Mouse (Mus musculus) hindbrain, embryonic 10.5 days (tissue): ENCODE measurements around the gene Oprm1. TPM values are rescaled to one million over a fixed set of nuclear protein-coding genes. Genes with fewer than 3 reads are reported as not detected.

Experiments used
- DNase-seq: peaks from one replicate; pipeline ENCODE4 v3.0.0-alpha.2; 2017; ENCODE audit warnings: low spot score
- H3K27ac ChIP-seq: fragments of 300-500 bp; sonication (generic); 2 replicates; pipeline ENCODE4 v1.5.1; 2016; ENCODE audit warnings: mild to moderate bottlenecking, moderate library complexity
- H3K27me3 ChIP-seq: fragments of 300-500 bp; sonication (generic); 2 replicates; pipeline ENCODE4 v1.6.1; 2016; ENCODE audit warnings: mild to moderate bottlenecking; ENCODE audit not compliant: poor library complexity, insufficient read depth, severe bottlenecking
- H3K36me3 ChIP-seq: fragments of 300-500 bp; sonication (generic); 2 replicates; pipeline ENCODE4 v1.6.1; 2016; ENCODE audit warnings: mild to moderate bottlenecking, moderate library complexity
- H3K4me1 ChIP-seq: fragments of 300-500 bp; sonication (generic); replicated peaks from 2 replicates; pipeline ENCODE4 v1.6.1; 2016; ENCODE audit warnings: mild to moderate bottlenecking
- H3K4me3 ChIP-seq: fragments of 300-500 bp; sonication (generic); 2 replicates; pipeline ENCODE4 v1.5.1; 2016; ENCODE audit warnings: mild to moderate bottlenecking, moderate library complexity
- H3K9me3 ChIP-seq: fragments of 300-500 bp; sonication (generic); 2 replicates; pipeline ENCODE4 v1.6.1; 2016; ENCODE audit warnings: mild to moderate bottlenecking, moderate library complexity
- WGBS: fragments of 180-500 bp; shearing (Covaris S2); methylation state at CpG from one replicate; pipeline ENCODE4 v1.1.7; 2016; 5-methylcytosine and 5-hydroxymethylcytosine counted together
- polyA plus RNA-seq: library from polyadenylated mRNA; unstranded; fragments of >200 nt; fragmentation: Nextera tagmentation; extraction: Ambion mirVana; gene quantifications from 2 replicates; pipeline ENCODE4 v1.2.1, GENCODE M21; 2016

Gene Oprm1
- 0.44 TPM in 1 of 2 replicates, not detected in the other for polyA plus RNA-seq

DNA sequence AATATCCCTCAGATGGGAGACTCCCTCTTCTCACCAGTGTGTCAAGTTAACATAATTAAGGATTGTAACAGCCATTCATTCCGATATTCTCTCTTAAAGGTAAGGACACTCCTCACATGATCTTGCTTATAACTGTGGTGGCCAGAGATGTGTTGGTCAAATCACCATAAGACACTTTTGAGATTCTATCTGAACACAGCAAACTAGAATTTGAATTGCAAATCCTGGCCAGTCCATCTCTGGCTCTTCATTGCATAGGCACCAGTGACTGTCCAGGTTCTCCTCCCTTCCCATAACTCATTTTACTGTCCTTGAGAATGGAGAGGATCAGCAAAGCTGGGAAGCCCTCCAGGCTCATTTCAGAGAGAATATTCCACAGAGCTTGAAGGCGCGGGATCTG lies at the start of gene Oprm1:
TSS of gene Oprm1 (plus strand) at position 301 of the 400 bp plus-strand sequence.
- no peaks in the 10 kb centered on the region for H3K4me1 ChIP-seq
- no peak within 1 kb of the TSS for H3K4me3 ChIP-seq
- H3K36me3 ChIP-seq: no peaks in the 10 kb centered on the region
- WGBS: 90% methylated on average over 3 of the region's 3 CpGs
- H3K9me3 ChIP-seq: no peaks in the 10 kb centered on the region
- no peaks in the 10 kb centered on the region for H3K27me3 ChIP-seq
- H3K27ac ChIP-seq: no peak within 1 kb of the TSS
- no peak for DNase-seq

DNA sequence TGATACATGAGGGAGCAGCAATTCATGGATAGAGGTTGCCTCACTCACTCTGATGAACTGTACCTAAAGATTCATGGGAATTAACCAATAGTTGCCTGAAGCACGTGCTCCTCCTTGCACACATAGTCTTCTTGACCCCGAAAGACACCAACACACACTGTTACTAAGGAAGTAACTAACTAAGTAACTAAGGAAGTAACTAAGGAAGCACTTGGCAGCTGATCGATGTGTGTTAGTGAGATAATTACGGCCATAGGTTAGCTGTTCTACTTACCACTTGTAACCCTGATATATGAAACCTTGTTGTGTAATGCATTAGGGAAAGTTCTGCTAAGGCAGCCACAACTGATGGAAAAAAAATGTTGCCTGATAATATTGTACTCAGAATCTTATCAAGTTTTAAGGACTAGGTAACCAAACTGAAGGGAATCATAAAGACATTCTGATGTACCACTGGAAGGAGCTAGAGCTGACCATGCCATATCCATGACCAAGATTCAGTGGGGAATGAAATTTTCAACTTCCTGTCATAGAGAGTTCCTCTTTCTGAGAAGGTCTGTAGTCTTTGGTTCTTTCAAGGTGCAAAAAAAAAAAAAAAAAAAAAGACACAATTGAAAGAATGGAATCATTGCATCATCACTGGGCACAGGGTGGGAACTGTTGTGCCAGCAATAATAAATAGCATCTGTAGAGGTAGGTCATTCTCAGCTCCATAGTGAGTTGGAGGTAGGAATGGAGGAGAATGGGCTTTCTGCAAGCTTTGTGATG lies 40.9 kb upstream of the Oprm1 start:
- Histone ChIP-seq H3K27me3 (no peaks in the 10 kb centered on the region), H3K27ac (no peak overlapping the region), H3K36me3 (no peaks in the 10 kb centered on the region), H3K4me1 (no peaks in the 10 kb centered on the region), H3K4me3 (no peak overlapping the region), H3K9me3 (no peaks in the 10 kb centered on the region)
- DNase-seq: no peak
- WGBS: 85% methylated on average over 4 of the region's 4 CpGs

DNA sequence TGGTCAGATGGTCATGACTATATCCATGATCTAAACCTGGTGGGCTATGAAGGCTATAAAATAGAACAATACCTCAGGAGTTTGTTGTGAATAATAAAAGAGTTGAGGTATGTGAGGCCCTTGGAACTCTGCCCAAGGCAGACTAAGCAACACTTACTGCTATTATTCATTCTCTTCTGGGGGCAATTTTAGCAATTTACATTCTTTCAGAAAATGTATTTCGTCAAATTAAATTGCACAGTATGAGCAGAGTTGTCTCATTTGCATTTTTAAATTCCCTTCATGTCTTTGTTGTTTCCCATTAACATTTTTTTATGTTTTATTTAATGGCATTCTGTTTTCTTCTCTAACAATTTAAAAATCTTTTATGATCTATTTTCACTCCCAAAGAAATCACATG lies 34.5 kb upstream of the Oprm1 start:
- WGBS: 78% methylated on average over 1 of the region's 1 CpGs
- H3K27me3 ChIP-seq: no peaks in the 10 kb centered on the region
- no peak overlapping the region for H3K27ac ChIP-seq
- no peaks in the 10 kb centered on the region for H3K4me1 ChIP-seq
- no peak overlapping the region for H3K4me3 ChIP-seq
- H3K36me3 ChIP-seq: no peaks in the 10 kb centered on the region
- peaks cover 8% of the 10 kb centered on the region; the same call in 1 of the 2 replicates for H3K9me3 ChIP-seq
- no peak for DNase-seq

DNA sequence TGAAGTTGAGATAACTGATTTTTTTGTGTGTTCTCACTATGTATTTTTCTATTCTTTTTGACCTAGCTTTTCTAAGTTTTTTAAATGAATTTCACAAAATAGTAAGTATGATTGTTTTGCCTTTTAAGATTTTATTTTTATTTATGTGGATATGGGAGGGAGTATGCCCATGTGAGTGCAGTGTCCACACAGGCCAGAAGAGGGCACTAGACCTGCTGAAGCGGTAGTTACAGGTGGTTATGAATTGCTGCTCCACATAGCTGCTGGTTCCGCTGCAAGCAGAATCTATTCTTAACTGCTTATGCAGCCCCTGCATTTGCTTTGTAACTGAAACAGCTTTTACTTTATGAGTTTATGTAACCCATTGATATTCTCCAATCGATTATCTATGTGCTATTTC lies 29.8 kb upstream of the Oprm1 start:
- Histone ChIP-seq H3K36me3 (no peaks in the 10 kb centered on the region), H3K9me3 (peaks cover 8% of the 10 kb centered on the region; the same call in 1 of the 2 replicates), H3K4me3 (no peak overlapping the region), H3K27me3 (no peaks in the 10 kb centered on the region), H3K27ac (no peak overlapping the region), H3K4me1 (no peaks in the 10 kb centered on the region)
- no peak for DNase-seq
- WGBS: 93% methylated on average over 3 of the region's 3 CpGs

DNA sequence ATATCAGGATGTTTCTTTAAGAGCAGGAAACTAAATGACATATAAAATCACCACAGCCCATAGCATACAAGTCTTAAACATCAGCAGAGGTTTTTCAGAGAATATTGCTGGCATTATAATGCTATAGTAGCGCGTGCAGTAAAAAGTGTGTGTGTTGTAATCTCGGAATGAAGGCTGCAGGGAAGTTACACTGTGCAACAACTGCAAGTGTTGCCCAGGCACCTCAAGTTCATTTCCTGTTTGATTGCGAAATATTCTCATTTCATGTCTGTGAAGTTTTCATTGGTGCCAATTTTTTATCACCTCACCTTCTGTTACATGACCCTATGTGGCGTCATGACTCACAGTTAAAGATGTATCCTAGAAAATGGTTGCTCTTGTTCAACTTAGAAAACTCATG lies 4.9 kb upstream of the Oprm1 start:
- DNase-seq: no peak
- Histone ChIP-seq H3K27me3 (no peaks in the 10 kb centered on the region), H3K36me3 (no peaks in the 10 kb centered on the region), H3K4me1 (no peaks in the 10 kb centered on the region), H3K9me3 (no peaks in the 10 kb centered on the region), H3K4me3 (no peak overlapping the region), H3K27ac (no peak overlapping the region)
- WGBS: 91% methylated on average over 5 of the region's 5 CpGs

DNA sequence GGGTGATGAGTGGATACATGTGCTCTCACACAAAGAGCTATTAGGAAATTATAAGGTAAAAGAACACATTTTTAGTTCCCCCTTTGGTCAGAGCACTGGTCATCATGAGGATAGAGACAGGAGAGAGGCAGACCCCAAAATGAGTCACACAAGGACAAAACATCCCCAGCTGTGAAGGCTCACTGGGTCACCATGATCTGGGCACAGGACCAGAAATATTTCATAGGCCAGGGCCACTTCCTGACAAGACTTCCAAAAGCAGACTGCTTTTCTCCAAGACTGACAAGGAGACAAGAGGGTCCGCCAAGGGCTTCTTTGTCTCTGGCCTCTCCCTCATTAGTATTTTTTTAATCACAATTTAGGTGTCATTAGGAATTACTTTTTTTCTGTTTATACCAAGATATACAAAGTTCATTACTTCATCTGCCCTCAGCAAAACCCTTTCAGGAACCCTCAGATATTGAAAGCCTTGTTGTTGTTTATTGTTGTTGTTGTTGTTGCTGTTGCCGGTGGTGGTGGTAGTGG lies 3.0 kb downstream of the Oprm1 start, which contains the start of gene Gm10945:
TSS of gene Gm10945 (minus strand) at position 475 of the 525 bp plus-strand sequence.
- Histone ChIP-seq H3K27me3 (no peaks in the 10 kb centered on the region), H3K27ac (no peak within 1 kb of the TSS), H3K4me1 (no peaks in the 10 kb centered on the region), H3K4me3 (no peak within 1 kb of the TSS), H3K36me3 (no peaks in the 10 kb centered on the region), H3K9me3 (no peaks in the 10 kb centered on the region)
- no peak for DNase-seq
- 93% methylated on average over 2 of the region's 2 CpGs for WGBS

DNA sequence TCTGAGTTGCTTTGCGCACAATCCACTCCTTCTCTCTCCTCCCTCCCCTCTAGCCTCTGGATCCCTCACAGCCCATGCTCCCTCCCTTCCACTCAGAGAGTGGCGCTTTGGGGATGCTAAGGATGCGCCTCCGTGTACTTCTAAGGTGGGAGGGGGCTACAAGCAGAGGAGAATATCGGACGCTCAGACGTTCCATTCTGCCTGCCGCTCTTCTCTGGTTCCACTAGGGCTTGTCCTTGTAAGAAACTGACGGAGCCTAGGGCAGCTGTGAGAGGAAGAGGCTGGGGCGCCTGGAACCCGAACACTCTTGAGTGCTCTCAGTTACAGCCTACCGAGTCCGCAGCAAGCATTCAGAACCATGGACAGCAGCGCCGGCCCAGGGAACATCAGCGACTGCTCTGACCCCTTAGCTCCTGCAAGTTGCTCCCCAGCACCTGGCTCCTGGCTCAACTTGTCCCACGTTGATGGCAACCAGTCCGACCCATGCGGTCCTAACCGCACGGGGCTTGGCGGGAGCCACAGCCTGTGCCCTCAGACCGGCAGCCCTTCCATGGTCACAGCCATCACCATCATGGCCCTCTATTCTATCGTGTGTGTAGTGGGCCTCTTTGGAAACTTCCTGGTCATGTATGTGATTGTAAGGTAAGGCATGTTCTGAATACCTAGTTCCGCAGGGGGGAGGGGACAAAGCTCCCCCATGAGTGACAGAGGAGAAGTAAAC lies 30.4 kb downstream of the Oprm1 start:
- H3K9me3 ChIP-seq: no peaks in the 10 kb centered on the region
- H3K36me3 ChIP-seq: no peaks in the 10 kb centered on the region
- 4% methylated on average over 25 of the region's 25 CpGs for WGBS
- no peaks in the 10 kb centered on the region for H3K27me3 ChIP-seq
- H3K27ac ChIP-seq: no peak overlapping the region
- peaks cover 7% of the 10 kb centered on the region; the same call in 1 of the 2 replicates for H3K4me1 ChIP-seq
- H3K4me3 ChIP-seq: peak overlapping the region; percentile 36
- DNase-seq: peak; percentile 73

DNA sequence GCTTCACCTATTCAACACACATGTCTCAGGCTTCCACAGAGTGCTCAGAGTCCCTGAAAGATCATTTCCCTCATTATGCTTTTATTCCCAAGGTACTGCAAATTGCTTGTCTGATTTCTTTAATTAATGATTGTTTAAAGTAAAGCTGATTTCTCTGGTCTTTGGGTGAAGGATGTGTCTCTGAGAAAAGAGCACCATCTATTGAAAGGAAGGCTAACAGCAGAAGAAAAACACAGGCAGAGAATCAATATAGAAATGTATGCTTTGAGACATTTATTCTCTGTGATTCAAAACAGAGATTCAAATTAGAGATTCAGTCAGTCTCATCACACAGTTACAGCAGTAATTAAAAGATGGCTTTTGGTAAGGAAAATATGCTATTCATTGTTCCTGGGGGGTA lies 31.9 kb downstream of the Oprm1 start:
- Histone ChIP-seq H3K27me3 (no peaks in the 10 kb centered on the region), H3K4me1 (peaks cover 7% of the 10 kb centered on the region; the same call in 1 of the 2 replicates), H3K36me3 (no peaks in the 10 kb centered on the region), H3K27ac (no peak overlapping the region), H3K4me3 (no peak overlapping the region), H3K9me3 (no peaks in the 10 kb centered on the region)
- no peak for DNase-seq

DNA sequence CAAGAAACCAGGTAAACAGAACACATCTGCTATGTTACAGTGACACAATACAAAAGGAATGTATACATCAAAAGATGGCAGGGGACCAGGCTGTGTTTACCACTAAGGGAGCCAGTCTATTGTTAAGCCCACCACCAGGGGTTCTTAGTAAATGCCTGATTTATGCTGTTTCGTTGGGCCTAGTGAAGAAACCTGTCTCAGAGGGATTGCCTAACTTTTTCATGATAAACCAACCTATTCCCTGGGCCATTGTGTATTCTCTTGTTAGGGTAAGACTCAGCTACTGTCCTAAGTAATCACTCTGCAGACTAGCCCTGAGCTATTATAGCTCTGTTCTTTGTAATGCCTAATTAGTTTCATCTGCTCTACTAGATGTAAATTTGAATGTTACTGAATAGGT lies 62.3 kb downstream of the Oprm1 start:
- 28% methylated on average over 1 of the region's 1 CpGs for WGBS
- H3K4me1 ChIP-seq: no peaks in the 10 kb centered on the region
- no peaks in the 10 kb centered on the region for H3K9me3 ChIP-seq
- DNase-seq: no peak
- H3K27ac ChIP-seq: no peak overlapping the region
- H3K4me3 ChIP-seq: no peak overlapping the region
- H3K27me3 ChIP-seq: no peaks in the 10 kb centered on the region
- H3K36me3 ChIP-seq: no peaks in the 10 kb centered on the region

DNA sequence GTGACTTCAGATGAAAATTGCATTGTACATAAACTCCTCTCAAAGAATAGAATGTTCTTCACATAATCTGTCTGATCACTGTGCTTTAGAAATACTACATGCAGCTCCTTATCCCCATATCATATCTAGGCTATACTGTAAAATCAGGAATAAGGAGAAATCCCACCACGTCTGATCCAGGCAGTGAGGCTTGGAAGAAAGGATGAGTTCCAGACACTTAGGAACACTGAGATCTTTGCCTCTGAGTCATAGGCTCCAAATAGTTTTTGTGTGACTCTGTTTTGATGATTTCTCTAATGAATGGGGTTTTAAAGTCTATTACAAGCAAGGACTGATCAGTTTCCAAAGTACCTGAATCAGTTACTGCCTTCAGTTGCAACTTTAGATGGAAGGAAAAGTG lies 83.9 kb downstream of the Oprm1 start:
- no peak overlapping the region for H3K4me3 ChIP-seq
- no peaks in the 10 kb centered on the region for H3K9me3 ChIP-seq
- H3K4me1 ChIP-seq: no peaks in the 10 kb centered on the region
- no peak overlapping the region for H3K27ac ChIP-seq
- no peaks in the 10 kb centered on the region for H3K36me3 ChIP-seq
- 80% methylated on average over 1 of the region's 1 CpGs for WGBS
- no peaks in the 10 kb centered on the region for H3K27me3 ChIP-seq
- DNase-seq: no peak

DNA sequence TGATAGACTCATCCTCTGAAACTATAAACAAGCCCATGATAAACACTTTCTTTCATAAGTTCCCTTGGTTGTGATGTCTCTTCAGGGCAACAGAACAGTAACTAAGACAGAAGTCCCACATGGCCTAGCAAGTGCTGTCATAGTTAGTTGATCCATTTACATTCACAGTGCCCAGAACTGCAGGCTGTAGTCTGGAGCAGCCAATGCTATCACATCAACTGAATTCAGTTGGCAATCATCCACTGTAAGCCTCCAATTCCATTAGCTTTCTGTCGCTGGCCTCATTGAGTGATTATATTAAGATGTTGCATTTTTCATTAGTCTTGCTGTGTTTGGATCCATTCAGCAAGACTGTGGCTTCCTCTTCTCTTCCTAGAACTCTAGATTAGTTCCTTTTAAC lies 88.0 kb downstream of the Oprm1 start:
- Histone ChIP-seq H3K27ac (no peak overlapping the region), H3K27me3 (no peaks in the 10 kb centered on the region), H3K4me3 (no peak overlapping the region), H3K36me3 (no peaks in the 10 kb centered on the region), H3K4me1 (0 out of 2 replicates have a peak, but pooled peaks cover 5% of the 10 kb centered on the region), H3K9me3 (no peaks in the 10 kb centered on the region)
- WGBS: 85% methylated on average over 1 of the region's 1 CpGs
- no peak for DNase-seq

DNA sequence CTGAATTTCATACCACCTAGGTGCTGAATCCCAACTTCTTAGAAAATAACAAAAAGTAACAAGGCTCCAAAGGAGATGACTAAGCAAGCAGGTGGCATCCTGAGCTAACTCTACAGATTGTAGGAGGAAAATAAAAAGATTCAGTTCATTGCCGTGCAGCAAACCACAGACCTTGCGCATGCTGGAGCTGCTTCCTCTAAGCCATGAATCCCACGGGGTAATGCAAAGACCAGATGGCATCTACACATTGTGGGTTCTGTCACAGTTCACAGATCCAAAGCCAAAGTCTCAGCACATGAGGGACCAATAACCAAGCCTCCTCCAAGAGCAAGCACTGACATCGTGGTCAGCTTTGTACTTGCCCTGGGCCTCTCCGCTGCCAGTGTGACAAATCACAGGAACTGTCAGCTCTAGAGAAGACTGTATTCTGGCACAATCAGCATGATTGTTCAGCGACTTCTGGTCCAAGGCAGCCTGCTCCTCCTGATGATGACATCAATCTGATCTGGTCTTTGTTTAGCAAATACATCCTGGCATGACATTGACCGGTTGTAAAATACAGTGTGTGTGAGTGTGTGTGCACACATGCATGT lies 90.0 kb downstream of the Oprm1 start:
- WGBS: 69% methylated on average over 7 of the region's 7 CpGs
- Histone ChIP-seq H3K36me3 (no peaks in the 10 kb centered on the region), H3K4me3 (no peak overlapping the region), H3K27me3 (no peaks in the 10 kb centered on the region), H3K4me1 (0 out of 2 replicates have a peak, but pooled peaks cover 5% of the 10 kb centered on the region), H3K9me3 (no peaks in the 10 kb centered on the region), H3K27ac (no peak overlapping the region)
- DNase-seq: peak; percentile 7

DNA sequence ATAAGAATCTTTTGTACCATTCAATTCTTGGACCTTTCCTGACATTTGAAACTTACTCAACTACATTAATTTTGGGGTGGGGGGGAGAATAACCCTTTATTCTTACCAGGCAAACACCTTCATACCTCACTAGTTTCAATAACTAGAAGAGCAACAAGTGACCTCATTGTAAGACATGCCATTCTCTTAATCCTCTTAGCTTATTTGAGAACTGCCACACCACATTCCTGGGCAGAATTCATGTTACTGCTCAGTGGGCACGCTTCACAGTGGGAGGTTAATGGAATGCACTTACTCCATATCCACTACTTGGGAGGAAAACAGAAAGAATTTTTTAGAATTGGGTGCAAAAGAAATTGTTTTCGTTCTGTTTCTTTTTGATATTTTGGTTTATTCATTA lies 90.5 kb downstream of the Oprm1 start:
- Histone ChIP-seq H3K4me3 (no peak overlapping the region), H3K36me3 (no peaks in the 10 kb centered on the region), H3K9me3 (no peaks in the 10 kb centered on the region), H3K27ac (no peak overlapping the region), H3K27me3 (no peaks in the 10 kb centered on the region), H3K4me1 (0 out of 2 replicates have a peak, but pooled peaks cover 5% of the 10 kb centered on the region)
- no peak for DNase-seq
- 77% methylated on average over 2 of the region's 2 CpGs for WGBS
